Mouse (Mus musculus): Measurements from ENCODE around the gene Zfp746.

The Zfp746 gene

DNA sequence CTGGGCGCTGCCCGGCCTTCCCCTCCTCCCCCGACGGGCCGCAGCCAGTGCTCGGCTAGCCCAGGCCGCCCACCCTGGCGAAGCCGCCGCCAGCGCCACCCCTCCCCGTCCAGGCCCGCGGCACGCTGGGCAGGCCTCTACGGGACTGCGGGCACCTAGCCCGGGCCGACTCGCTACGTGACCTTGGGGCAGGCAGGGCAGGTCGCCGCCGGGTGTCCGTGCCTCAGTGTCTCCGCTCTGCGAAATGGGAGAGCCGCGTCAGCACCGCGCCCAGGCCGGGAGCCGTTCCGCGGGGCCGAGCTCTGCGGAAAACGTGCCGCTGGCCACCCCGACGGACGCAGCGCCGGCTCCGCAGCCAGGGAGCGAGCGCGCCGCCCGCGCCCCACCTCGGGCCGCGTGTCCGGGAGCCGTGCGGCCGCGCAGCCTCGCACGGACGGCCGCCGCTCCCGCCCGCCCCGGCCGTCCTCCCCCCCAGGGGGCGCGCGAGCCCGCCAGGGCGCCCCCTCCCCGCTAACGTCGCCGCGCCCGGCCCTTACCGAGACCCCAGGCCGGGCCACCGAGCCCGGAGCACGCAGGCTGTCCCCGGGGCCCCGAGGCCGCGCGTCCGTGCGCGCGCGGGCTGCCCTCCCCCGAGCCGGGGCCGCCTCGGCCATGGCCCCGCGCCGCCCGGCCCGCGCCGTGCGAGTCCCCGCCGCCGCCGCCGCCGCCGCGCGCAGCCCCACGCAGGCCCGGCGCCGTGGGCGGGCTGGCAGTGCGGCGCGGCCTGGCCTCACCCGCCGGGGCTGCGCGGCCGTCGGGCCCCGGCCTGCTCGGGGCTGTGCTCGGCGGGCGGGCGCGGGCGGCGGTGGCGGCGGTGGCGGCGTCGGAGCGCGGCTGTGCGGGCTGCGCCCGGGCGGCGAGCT is 38.7 kb downstream of the Zfp746 start:
- DNase-seq (ENCODE audit: low spot score in 2 of 2), result peak in 1 of 2 experiments; percentile 13

DNA sequence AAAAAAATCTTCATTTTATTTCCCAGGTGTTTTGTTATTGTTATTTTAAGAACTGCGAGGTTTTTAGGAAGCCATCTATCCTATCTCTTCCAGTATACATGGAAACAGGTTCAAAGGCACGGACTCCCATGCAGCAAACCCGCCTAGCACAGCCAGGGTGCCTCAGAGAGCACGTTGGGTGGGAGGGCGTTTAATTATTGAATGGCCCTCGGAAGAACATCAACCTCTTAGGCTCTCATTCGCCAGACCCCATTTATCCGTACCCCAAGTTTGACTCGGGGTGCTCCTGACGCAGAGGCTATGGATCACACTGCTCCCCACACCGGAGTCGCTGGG is 39.3 kb downstream of the Zfp746 start:
- no peak for DNase-seq (ENCODE audit: low spot score in 2 of 2)

DNA sequence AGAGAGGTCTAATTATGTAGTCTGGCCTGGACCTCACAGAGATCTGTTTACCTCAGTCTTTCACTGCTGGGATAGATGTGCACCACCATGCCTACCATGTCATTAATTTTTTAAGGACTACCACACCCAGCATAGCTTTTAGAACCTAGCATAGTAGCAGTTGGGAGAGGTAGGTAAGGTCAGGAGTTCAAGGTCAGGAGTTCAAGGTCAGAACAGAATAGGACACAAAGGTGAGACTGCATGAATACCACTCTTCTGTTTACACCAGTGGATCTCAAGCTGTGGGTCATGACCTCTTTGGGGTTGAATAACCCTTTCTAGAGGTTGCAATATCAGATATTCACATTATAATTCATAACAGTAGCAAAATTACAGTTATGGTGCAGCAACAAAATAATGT is 53.7 kb downstream of the Zfp746 start:
- no peak for DNase-seq (ENCODE audit: low spot score in 2 of 2)

DNA sequence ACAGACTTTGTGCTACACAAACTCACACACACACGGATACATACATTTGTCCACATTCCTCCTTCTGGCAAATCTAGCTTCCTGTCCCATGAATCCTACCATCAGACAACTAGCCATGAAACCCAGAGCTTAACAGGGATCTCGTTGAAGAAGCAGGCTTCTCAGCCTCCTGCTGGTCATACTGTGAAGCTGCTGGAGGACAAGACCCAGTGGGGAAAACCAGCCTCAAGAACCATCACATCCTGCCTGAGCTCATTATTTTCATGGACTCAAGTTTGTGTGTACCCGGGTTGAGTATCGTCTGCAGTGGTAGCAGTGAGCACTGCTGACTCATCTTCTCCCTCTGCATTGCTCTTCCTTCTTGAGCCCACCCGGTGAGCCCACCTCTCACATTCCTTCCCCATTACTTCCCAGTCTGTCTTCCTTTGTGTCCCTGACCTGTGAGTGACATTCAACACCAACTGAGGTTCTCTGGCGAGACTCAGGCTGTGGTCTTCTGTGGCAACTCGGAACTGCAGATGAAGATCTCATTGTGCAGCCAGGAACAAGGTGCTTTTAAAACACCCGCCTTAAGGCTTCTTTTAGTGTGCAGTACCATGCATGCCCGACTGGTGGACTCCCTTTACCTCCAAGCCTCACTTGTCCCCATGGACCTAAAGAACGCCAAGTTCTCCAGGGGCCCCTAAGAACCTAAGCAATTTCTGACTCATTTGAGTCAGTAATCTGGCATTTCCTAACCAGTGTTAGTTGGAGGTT is 60.3 kb downstream of the Zfp746 start:
- DNase-seq (ENCODE audit: low spot score in 2 of 2), result no peak

DNA sequence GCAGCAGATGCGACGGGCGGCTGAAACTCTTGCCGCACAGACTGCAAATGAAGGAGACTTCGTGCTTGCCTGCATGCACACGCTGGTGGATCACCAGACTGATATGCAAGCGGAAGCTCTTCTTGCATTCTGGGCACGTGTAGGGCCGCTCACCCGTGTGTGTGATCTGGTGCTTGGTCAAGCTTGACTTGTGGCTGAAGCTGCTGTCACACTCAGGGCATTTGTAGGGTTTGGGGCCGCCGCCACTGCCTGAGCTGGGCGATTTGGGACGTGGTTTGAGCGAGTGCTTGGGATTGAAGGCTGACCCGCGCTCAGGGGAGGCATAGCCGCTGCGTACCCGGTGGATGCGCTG is 61.4 kb downstream of the Zfp746 start:
- DNase-seq (ENCODE audit: low spot score in 2 of 2), result no peak

DNA sequence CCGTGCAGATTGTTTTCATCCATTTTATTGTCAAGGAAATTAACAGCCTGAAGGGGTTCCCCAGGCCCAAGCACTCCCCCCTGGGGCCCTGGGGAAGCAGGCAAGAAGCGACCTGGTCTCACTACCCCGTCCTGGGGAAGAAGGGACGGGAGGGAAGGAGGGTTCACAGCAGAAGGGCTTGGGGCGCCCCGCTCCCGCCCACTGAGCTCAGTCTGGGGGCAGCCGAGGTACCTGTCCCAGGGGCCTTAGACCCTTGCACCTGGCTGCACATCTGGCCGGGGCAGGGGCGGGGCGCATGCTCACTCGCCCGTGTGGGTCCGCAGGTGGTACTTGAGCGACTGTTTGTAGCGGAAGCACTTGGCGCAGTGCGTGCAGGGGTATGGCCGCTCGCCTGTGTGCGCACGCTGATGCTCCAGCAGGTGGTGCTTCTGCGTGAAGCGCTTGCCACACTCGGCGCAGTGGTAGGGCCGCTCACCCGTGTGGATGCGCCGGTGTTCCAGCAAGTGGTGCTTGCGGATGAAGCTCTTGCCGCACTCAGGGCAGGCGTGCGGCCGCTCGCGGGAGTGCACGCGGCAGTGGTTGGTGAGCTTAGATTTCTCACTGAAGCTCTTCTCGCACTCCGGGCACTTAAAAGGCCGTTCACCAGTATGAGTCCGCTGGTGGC is 61.9 kb downstream of the Zfp746 start:
- no peak for DNase-seq (ENCODE audit: low spot score in 2 of 2)

- DNase-seq (ENCODE audit: low spot score in 2 of 2), result no peak
Observed at GRCm38 (mm10) chr6:48022672-48023071, 63.7 kb downstream of the Zfp746 start.

DNA sequence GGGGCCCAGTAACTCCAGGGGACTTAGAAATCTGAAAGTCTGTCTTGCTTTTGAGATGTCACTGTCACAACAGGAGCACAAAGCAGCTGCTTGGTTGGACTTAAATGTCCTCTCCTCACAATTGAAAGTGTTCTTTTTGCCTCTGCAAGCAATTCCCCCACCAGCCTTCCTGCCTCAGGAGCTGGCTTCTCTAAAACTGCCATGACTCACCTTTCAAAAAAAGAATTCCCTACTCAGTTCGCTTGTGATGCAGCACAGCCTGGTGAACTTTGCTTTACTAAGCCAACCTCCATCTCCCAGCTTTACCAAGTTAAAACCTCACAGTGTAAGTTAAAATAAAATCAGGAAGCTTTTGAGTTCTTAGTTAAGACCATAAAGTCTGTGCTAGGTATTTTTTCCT is 64.7 kb downstream of the Zfp746 start:
- no peak for DNase-seq (ENCODE audit: low spot score in 2 of 2)

GRCm38 (mm10) chr6:48020006-48020405 is 66.4 kb downstream of the Zfp746 start:
- no peak for DNase-seq (ENCODE audit: low spot score in 2 of 2)

GRCm38 (mm10) chr6:48016841-48017240 is 69.6 kb downstream of the Zfp746 start:
- no peak for DNase-seq (ENCODE audit: low spot score in 2 of 2)

GRCm38 (mm10) chr6:48016090-48016521 is 70.3 kb downstream of the Zfp746 start:
- DNase-seq (ENCODE audit: low spot score in 2 of 2), result peak; percentile 50 to 53
